Mouse (Mus musculus): ENCODE results near the gene BC051142. TPM values are rescaled to one million over a fixed set of nuclear protein-coding genes. Genes with fewer than 3 reads are reported as not detected.
A peak's percentile ranks its signal among the peaks of the same experiment; 100 is the strongest.

BC051142 gene
- polyA plus RNA-seq (2015; fragmentation: Nextera tagmentation; extraction: Ambion mirVana), result not detected in 2 replicates

GRCm38 (mm10) chr17:34398711-34399393 is at the start of gene BC051142:
Gene BC051142 (plus strand): TSS chr17:34398820.
- H3K4me1 ChIP-seq (ENCODE audit: control insufficient read depth, insufficient read depth, low read length), result no peaks in the 10 kb centered on the region
- no peaks in the 10 kb centered on the region for H3K36me3 ChIP-seq (ENCODE audit: control insufficient read depth, insufficient read depth)
- 4% methylated on average over 34 of the region's 34 CpGs for WGBS
- H3K27ac ChIP-seq (ENCODE audit: low read length), result peak within 1 kb of the TSS; percentile 54; the same call in 1 of the 2 replicates
- no peaks in the 10 kb centered on the region for H3K9me3 ChIP-seq (replicated peaks; ENCODE audit: control insufficient read depth, low read length)
- peak; percentile 89 for ATAC-seq (replicated peaks; ENCODE audit: extremely low read depth, insufficient read depth, low FRiP score)
- H3K4me3 ChIP-seq (ENCODE audit: low read length), result peak within 1 kb of the TSS; percentile 55
- H3K27me3 ChIP-seq (ENCODE audit: control insufficient read depth, insufficient read depth, low read length), result peaks cover 12% of the 10 kb centered on the region
- peak within 1 kb of the TSS; percentile 67 for H3K9ac ChIP-seq (ENCODE audit: low read length)
- H3K4me2 ChIP-seq (ENCODE audit: low read depth, low read length), result peak within 1 kb of the TSS; percentile 83

- no peak for ATAC-seq (replicated peaks; ENCODE audit: extremely low read depth, insufficient read depth, low FRiP score)
- no peak overlapping the region for H3K4me3 ChIP-seq (ENCODE audit: low read length)
- no peaks in the 10 kb centered on the region for H3K36me3 ChIP-seq (ENCODE audit: control insufficient read depth, insufficient read depth)
- H3K4me1 ChIP-seq (ENCODE audit: control insufficient read depth, insufficient read depth, low read length), result no peaks in the 10 kb centered on the region
- no peaks in the 10 kb centered on the region; the same call in 1 of the 2 replicates for H3K27me3 ChIP-seq (ENCODE audit: control insufficient read depth, insufficient read depth, low read length)
- H3K9ac ChIP-seq (ENCODE audit: low read length), result no peak overlapping the region
- no peak overlapping the region for H3K27ac ChIP-seq (ENCODE audit: low read length)
- WGBS, result 7% methylated on average over 4 of the region's 4 CpGs
- no peak overlapping the region for H3K4me2 ChIP-seq (ENCODE audit: low read depth, low read length)
- H3K9me3 ChIP-seq (replicated peaks; ENCODE audit: control insufficient read depth, low read length), result no peaks in the 10 kb centered on the region
Measured at GRCm38 (mm10) chr17:34349429-34349828, 49.2 kb upstream of the BC051142 start.

GRCm38 (mm10) chr17:34354539-34354938 is 44.1 kb upstream of the BC051142 start, which contains the start of gene Btnl2:
Gene Btnl2 (plus strand): TSS chr17:34354822.
- 75% methylated on average over 5 of the region's 5 CpGs for WGBS
- Histone ChIP-seq H3K9me3 (replicated peaks; ENCODE audit: control insufficient read depth, low read length) (no peaks in the 10 kb centered on the region), H3K9ac (ENCODE audit: low read length) (no peak within 1 kb of the TSS), H3K27me3 (ENCODE audit: control insufficient read depth, insufficient read depth, low read length) (no peaks in the 10 kb centered on the region), H3K4me3 (ENCODE audit: low read length) (no peak within 1 kb of the TSS), H3K4me2 (ENCODE audit: low read depth, low read length) (no peak within 1 kb of the TSS), H3K27ac (ENCODE audit: low read length) (no peak within 1 kb of the TSS), H3K36me3 (ENCODE audit: control insufficient read depth, insufficient read depth) (no peaks in the 10 kb centered on the region), H3K4me1 (ENCODE audit: control insufficient read depth, insufficient read depth, low read length) (no peaks in the 10 kb centered on the region)
- ATAC-seq (replicated peaks; ENCODE audit: extremely low read depth, insufficient read depth, low FRiP score), result no peak

DNA sequence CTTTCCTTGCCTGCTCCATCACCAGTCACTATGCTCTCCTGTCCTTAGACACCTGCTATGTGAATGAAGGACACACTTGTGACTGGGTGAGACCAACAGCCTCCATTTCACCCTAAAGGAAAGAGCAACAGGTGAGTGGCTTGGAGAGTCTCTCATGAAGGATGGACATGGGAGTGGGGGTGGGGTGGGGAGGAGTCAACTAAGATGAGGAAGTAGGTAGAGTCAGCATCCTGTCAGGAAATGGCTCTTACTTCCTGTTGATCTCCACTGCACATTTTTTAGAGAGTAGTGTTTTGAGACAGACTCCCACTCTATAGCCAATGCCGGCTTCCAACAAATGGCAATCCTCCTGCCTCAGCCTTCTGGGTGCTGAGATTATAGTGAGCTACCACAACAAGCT is 43.7 kb upstream of the BC051142 start:
- Histone ChIP-seq H3K4me2 (ENCODE audit: low read depth, low read length) (no peak overlapping the region), H3K27me3 (ENCODE audit: control insufficient read depth, insufficient read depth, low read length) (no peaks in the 10 kb centered on the region), H3K36me3 (ENCODE audit: control insufficient read depth, insufficient read depth) (no peaks in the 10 kb centered on the region), H3K4me3 (ENCODE audit: low read length) (no peak overlapping the region), H3K27ac (ENCODE audit: low read length) (no peak overlapping the region), H3K9ac (ENCODE audit: low read length) (no peak overlapping the region), H3K4me1 (ENCODE audit: control insufficient read depth, insufficient read depth, low read length) (no peaks in the 10 kb centered on the region), H3K9me3 (replicated peaks; ENCODE audit: control insufficient read depth, low read length) (no peaks in the 10 kb centered on the region)
- ATAC-seq (replicated peaks; ENCODE audit: extremely low read depth, insufficient read depth, low FRiP score), result no peak
- 83% methylated on average over 1 of the region's 1 CpGs for WGBS

DNA sequence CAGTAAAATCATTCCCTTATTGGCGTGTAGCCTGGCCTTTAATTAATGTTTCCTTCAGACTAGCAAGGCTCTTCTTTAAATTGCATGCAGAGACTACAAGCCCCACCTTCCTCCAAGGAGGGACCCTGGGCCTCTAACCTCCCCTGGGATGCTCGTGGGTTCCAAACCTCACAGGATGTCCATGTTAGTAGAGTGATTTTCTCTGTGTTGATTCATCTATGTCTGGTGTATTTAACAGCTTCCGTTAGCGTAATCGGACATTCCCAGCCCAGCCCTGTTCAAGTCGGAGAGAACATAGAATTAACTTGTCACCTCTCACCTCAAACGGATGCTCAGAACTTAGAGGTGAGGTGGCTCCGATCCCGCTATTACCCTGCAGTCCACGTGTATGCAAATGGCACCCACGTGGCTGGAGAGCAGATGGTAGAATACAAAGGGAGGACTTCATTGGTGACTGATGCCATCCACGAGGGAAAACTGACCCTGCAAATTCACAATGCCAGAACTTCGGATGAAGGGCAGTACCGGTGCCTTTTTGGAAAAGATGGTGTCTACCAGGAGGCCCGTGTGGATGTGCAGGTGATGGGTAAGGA is 35.6 kb upstream of the BC051142 start:
- no peaks in the 10 kb centered on the region for H3K4me1 ChIP-seq (ENCODE audit: control insufficient read depth, insufficient read depth, low read length)

DNA sequence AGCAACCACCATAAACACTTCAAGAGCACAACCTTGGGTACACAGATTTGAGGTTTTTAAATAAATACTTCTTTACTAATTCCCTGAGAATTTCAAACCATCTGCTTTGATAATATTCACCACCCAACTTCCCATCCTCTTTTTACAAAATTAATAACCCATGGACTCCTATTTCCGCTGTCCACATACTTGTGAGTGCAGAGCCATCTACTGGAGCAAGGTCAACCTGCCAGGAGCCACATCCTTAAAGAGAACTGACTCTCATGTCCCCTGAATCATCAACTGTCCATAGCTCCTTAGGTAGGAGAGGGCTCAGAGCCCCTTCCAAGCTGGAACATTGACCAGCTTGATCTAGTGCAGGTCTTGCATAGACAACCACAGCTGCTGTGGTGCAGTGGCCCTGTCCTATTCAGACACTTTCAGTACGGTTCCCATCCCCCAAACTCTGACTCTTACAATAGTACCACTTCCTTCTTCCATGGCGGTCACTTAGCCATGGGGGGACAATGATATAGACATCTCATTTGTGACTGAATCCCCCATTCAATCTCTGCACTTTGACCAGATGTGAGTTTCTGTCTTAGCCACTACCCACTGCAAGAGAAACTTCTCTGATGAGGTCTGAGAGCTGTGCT is 34.8 kb upstream of the BC051142 start:
- Histone ChIP-seq H3K4me3 (ENCODE audit: low read length) (no peak overlapping the region), H3K4me2 (ENCODE audit: low read depth, low read length) (no peak overlapping the region), H3K9ac (ENCODE audit: low read length) (no peak overlapping the region), H3K27me3 (ENCODE audit: control insufficient read depth, insufficient read depth, low read length) (0 out of 2 replicates have a peak, but pooled peaks cover under 1% of the 10 kb centered on the region), H3K36me3 (ENCODE audit: control insufficient read depth, insufficient read depth) (no peaks in the 10 kb centered on the region), H3K9me3 (replicated peaks; ENCODE audit: control insufficient read depth, low read length) (no peaks in the 10 kb centered on the region), H3K4me1 (ENCODE audit: control insufficient read depth, insufficient read depth, low read length) (no peaks in the 10 kb centered on the region), H3K27ac (ENCODE audit: low read length) (no peak overlapping the region)
- 72% methylated on average over 3 of the region's 3 CpGs for WGBS
- no peak for ATAC-seq (replicated peaks; ENCODE audit: extremely low read depth, insufficient read depth, low FRiP score)

More for the DNA sequence above, 35.6 kb upstream of the BC051142 start:
- no peak overlapping the region for H3K4me2 ChIP-seq (ENCODE audit: low read depth, low read length)
- no peak overlapping the region for H3K27ac ChIP-seq (ENCODE audit: low read length)
- H3K36me3 ChIP-seq (ENCODE audit: control insufficient read depth, insufficient read depth), result no peaks in the 10 kb centered on the region
- no peak overlapping the region for H3K4me3 ChIP-seq (ENCODE audit: low read length)
- WGBS, result 79% methylated on average over 15 of the region's 15 CpGs
- no peak for ATAC-seq (replicated peaks; ENCODE audit: extremely low read depth, insufficient read depth, low FRiP score)
- no peak overlapping the region for H3K9ac ChIP-seq (ENCODE audit: low read length)
- no peaks in the 10 kb centered on the region for H3K27me3 ChIP-seq (ENCODE audit: control insufficient read depth, insufficient read depth, low read length)
- H3K9me3 ChIP-seq (replicated peaks; ENCODE audit: control insufficient read depth, low read length), result no peaks in the 10 kb centered on the region

GRCm38 (mm10) chr17:34365031-34365430 is 33.6 kb upstream of the BC051142 start:
- no peaks in the 10 kb centered on the region for H3K9me3 ChIP-seq (replicated peaks; ENCODE audit: control insufficient read depth, low read length)
- 65% methylated on average over 10 of the region's 10 CpGs for WGBS

GRCm38 (mm10) chr17:34370563-34370962 is 28.1 kb upstream of the BC051142 start:
- no peak overlapping the region for H3K4me2 ChIP-seq (ENCODE audit: low read depth, low read length)
- no peak for ATAC-seq (replicated peaks; ENCODE audit: extremely low read depth, insufficient read depth, low FRiP score)
- H3K4me1 ChIP-seq (ENCODE audit: control insufficient read depth, insufficient read depth, low read length), result no peaks in the 10 kb centered on the region
- H3K27me3 ChIP-seq (ENCODE audit: control insufficient read depth, insufficient read depth, low read length), result 0 out of 2 replicates have a peak, but pooled peaks cover 2% of the 10 kb centered on the region
- H3K4me3 ChIP-seq (ENCODE audit: low read length), result no peak overlapping the region
- no peaks in the 10 kb centered on the region for H3K36me3 ChIP-seq (ENCODE audit: control insufficient read depth, insufficient read depth)
- H3K27ac ChIP-seq (ENCODE audit: low read length), result no peak overlapping the region
- 58% methylated on average over 4 of the region's 4 CpGs for WGBS
- no peaks in the 10 kb centered on the region for H3K9me3 ChIP-seq (replicated peaks; ENCODE audit: control insufficient read depth, low read length)
- H3K9ac ChIP-seq (ENCODE audit: low read length), result no peak overlapping the region

More at GRCm38 (mm10) chr17:34365031-34365430, 33.6 kb upstream of the BC051142 start:
- Histone ChIP-seq H3K27me3 (ENCODE audit: control insufficient read depth, insufficient read depth, low read length) (0 out of 2 replicates have a peak, but pooled peaks cover 2% of the 10 kb centered on the region), H3K9ac (ENCODE audit: low read length) (no peak overlapping the region), H3K4me2 (ENCODE audit: low read depth, low read length) (no peak overlapping the region), H3K27ac (ENCODE audit: low read length) (no peak overlapping the region), H3K4me3 (ENCODE audit: low read length) (no peak overlapping the region), H3K36me3 (ENCODE audit: control insufficient read depth, insufficient read depth) (no peaks in the 10 kb centered on the region), H3K4me1 (ENCODE audit: control insufficient read depth, insufficient read depth, low read length) (no peaks in the 10 kb centered on the region)
- ATAC-seq (replicated peaks; ENCODE audit: extremely low read depth, insufficient read depth, low FRiP score), result no peak
